Mouse (Mus musculus) E14TG2a.4 (cell line): ENCODE results near the gene Fetub.

ENCODE experiments used
- CTCF ChIP-seq: conservative IDR thresholded peaks from 2 replicates; pipeline ENCODE4 v1.5.1; 2014; ENCODE audit warnings: low read length
- NANOG ChIP-seq: IDR thresholded peaks from 2 replicates; pipeline ENCODE4 v1.6.1; 2014; ENCODE audit warnings: borderline replicate concordance, low read length, mixed read lengths
- POU5F1 ChIP-seq: IDR thresholded peaks from 2 replicates; pipeline ENCODE4 v1.6.1; 2014; ENCODE audit warnings: low read length, borderline replicate concordance

DNA sequence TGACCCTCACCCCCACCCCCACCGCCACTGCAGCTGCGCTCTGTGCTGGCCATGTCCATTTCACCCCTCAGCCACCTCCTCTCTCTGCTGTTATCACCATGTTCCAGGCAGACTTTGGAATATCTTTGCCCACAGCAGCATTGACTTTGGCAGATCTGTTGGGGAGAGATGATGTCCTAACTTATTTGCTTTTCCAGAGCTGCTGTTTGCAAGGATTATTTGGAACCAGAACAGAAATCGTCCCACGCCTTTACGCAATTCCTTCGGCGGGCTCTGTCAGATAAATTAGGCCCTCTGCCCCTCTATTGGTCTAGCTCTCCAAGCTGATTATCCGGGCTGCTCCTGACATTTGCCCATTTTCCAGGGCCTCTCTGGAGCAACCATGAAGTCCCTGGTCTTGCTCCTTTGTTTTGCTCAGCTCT lies 26.4 kb upstream of the Fetub start:
- TF ChIP-seq CTCF, result no peak
- no peak for TF ChIP-seq NANOG
- TF ChIP-seq POU5F1, result no peak
